Mouse (Mus musculus) neural tube, embryonic 11.5 days (tissue): ENCODE data around the gene Wdr13. TPM values are rescaled to one million over a fixed set of nuclear protein-coding genes. Genes with fewer than 3 reads are reported as not detected.
A peak's percentile ranks its signal among the peaks of the same experiment; 100 is the strongest.

Source experiments
- ATAC-seq: fragments of 200-750 bp; cut with Nextera tagmentation; 2 replicates; pipeline ENCODE4 v1.8.0; 2017; ENCODE audit warnings: moderate number of reproducible peaks, mild to moderate bottlenecking, moderate TSS enrichment, moderate library complexity; ENCODE audit not compliant: insufficient read depth, low FRiP score, low TSS enrichment
- DNase-seq: peaks from one replicate; pipeline ENCODE4 v3.0.0-alpha.2; 2015; ENCODE audit warnings: low spot score
- H3K27ac ChIP-seq: fragments of 300-500 bp; sonication (generic); 2 replicates; pipeline ENCODE4 v1.5.1; 2014; ENCODE audit warnings: low read depth, mild to moderate bottlenecking, low read length
- H3K27me3 ChIP-seq: fragments of 300-500 bp; sonication (generic); 2 replicates; pipeline ENCODE4 v1.6.1; 2014; ENCODE audit warnings: mild to moderate bottlenecking, low read length, mixed read lengths; ENCODE audit not compliant: control insufficient read depth, insufficient read depth
- H3K36me3 ChIP-seq: fragments of 300-500 bp; sonication (generic); 2 replicates; pipeline ENCODE4 v1.6.1; 2014; ENCODE audit warnings: mild to moderate bottlenecking, low read length, moderate library complexity, mixed read lengths; ENCODE audit not compliant: control insufficient read depth, insufficient read depth
- H3K4me1 ChIP-seq: fragments of 300-500 bp; sonication (generic); 2 replicates; pipeline ENCODE4 v1.6.1; 2014; ENCODE audit warnings: low read length, mixed read lengths; ENCODE audit not compliant: control insufficient read depth, insufficient read depth
- H3K4me2 ChIP-seq: fragments of 300-500 bp; sonication (generic); 2 replicates; pipeline ENCODE4 v1.6.1; 2014; ENCODE audit warnings: low read depth, mild to moderate bottlenecking, moderate library complexity
- H3K4me3 ChIP-seq: fragments of 300-500 bp; sonication (generic); 2 replicates; pipeline ENCODE4 v1.5.1; 2014; ENCODE audit warnings: low read depth, low read length
- H3K9ac ChIP-seq: fragments of 300-500 bp; sonication (generic); 2 replicates; pipeline ENCODE4 v1.6.1; 2014; ENCODE audit warnings: mild to moderate bottlenecking, low read length
- H3K9me3 ChIP-seq: fragments of 300-500 bp; sonication (generic); 2 replicates; pipeline ENCODE4 v1.6.1; 2016; ENCODE audit warnings: low read length; ENCODE audit not compliant: control insufficient read depth
- WGBS: fragments of 180-500 bp; shearing (Covaris S2); extraction: QIAGEN DNeasy Blood & Tissue Kit; methylation state at CpG from one replicate; pipeline ENCODE4 v1.1.7; 2014; 5-methylcytosine and 5-hydroxymethylcytosine counted together
- polyA plus RNA-seq: library from polyadenylated mRNA; unstranded; fragments of >200 nt; fragmentation: Nextera tagmentation; extraction: Ambion mirVana; gene quantifications from 2 replicates; pipeline ENCODE4 v1.2.1, GENCODE M21; 2014

Gene Wdr13
- 25.6 and 27.3 TPM in 2 replicates for polyA plus RNA-seq

DNA sequence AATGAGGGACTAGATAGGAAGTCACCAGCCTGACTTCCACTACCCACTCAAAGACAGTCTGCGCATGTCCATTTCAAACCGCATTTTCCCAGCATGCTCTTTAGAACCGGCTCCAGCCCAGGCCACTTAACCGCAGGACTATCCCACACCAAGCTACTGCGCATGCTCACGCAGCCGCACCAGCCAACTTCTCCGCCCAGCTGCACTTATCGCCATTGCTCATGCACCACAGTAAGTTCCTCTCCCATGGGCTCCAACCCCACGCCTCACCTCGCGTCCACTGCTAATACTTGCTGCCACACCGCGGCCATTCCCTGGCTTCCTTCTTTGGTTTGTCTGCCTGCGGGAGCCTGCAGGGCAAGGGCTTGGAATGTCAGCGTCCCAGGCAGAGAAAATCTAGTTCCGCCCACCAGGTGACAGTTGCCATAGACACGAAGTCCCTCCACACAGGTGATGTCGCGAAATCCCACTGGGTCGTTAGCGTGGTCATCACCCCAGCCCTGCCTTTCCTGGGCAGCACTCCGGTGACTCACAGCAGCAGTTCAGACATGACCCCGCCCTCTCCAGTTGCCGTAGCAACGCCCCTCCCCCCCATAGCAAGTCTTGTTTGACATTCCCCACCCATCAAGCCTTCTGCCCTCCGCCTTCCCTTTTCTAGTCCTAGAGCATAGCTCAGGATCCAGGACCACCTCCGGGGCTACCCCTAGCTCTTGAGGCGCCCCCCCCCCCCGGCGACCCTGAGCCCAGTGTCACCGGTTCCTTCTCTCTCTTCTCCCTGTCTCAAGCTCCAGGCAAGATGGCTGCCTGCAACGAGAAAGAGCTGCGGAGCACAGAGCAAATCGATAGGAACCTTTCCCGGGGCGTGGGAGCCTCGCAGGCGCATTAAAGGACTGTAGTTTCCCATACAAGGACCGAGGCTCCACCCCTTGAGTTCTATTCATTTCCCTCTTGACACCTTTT lies at the start of gene Wdr13:
Gene Wdr13, minus strand, starts transcription at position 876 of the 960 bp plus-strand sequence.
- Histone ChIP-seq H3K27ac (peak within 1 kb of the TSS; percentile 87), H3K4me2 (peak within 1 kb of the TSS; percentile 57), H3K4me3 (peak within 1 kb of the TSS; percentile 52), H3K36me3 (peaks cover 4% of the 10 kb centered on the region; the same call in 1 of the 2 replicates), H3K9ac (peak within 1 kb of the TSS; percentile 49), H3K27me3 (no peaks in the 10 kb centered on the region), H3K9me3 (no peaks in the 10 kb centered on the region), H3K4me1 (no peaks in the 10 kb centered on the region)
- ATAC-seq, result peak; percentile 85
- DNase-seq, result peak; percentile 86
- WGBS, result 17% methylated on average over 40 of the region's 40 CpGs

DNA sequence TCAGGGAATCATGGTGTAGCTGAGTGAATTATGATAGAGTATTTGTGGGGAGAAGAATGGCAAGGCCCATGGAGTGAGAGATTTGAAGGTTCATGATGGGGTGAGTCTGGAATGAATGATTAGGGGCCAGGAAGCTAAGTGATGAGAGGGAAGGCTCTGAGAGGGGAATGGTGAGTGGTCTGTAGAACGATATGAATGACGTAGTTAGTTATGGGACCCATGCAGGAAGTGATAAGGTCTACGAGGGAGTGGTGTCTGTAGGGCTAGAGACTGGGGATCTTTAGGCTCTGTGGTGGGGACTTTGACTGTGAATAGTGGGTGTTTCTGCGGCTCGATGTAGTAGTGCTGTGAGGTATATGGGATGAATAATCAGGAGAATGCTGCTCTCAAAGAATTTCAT lies 47.0 kb upstream of the Wdr13 start:
- ATAC-seq (no peak), DNase-seq (no peak)
- Histone ChIP-seq H3K9me3 (no peaks in the 10 kb centered on the region), H3K4me1 (no peaks in the 10 kb centered on the region), H3K27ac (no peak overlapping the region), H3K9ac (no peak overlapping the region), H3K36me3 (no peaks in the 10 kb centered on the region), H3K27me3 (no peaks in the 10 kb centered on the region), H3K4me2 (no peak overlapping the region), H3K4me3 (no peak overlapping the region)
- 93% methylated on average over 5 of the region's 5 CpGs for WGBS

DNA sequence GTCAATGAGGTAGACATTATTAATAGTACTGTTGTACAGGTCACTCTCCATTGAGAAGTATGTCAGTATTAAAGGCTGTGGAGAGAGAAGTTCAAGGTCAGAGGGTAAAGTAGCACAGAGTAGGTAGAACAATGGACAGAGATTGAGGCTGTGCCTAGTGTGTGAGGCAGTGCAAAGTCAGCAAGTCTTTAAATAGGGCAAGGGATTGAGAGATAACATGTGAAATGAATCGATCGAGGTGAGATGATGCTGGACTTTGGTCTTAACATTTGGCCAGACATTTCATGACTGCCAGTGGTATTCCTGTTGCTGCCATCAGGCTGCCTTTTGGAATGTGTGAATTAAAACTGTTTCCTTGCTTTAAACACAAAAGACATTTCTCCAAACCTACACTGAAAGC lies 46.2 kb upstream of the Wdr13 start:
- H3K4me1 ChIP-seq, result no peaks in the 10 kb centered on the region

DNA sequence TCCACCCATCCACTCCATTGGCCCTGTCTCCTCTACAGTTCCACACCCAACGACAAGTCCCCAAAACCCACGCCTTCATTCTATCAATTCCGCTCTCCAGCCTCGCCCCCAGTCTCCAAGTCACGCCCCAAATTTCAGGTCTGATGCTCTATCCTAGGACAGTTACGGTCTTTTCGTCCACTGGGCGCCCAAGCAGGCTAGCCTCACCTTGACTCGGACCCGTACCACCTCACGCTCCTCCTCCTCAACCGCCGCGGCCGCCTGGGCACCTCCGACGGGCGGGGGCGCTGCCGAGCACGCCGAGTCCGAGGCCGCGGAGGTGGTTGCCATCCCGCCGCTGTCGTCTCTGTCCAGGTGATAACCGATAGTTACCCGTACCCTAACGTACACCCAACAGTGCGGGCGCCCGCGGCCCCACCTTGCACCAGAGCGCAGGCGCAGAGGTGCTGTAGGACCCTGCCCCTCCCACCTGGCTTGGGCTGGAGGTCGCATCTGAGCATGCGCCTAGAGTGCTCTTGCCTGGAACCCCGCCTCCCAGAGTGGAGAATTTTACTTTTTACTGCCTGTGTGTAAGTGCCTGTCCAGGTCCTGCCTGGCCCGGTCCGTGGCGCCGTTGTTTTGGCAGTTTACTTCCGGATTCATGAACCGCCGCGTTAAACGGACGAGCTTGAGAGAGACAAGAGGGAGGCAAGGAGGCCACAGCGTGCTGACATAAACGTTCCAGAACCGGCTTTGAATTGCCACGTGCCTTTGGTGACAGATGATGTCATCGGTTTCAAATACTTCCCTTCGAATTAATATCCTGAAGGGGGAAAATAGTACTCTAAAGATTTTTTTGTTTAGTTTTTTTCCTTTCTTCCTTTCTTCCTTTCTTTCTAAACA lies 43.1 kb upstream of the Wdr13 start, which contains the start of gene Tbc1d25:
Gene Tbc1d25, minus strand, starts transcription at position 678 of the 882 bp plus-strand sequence.
- no peaks in the 10 kb centered on the region for H3K9me3 ChIP-seq
- H3K4me3 ChIP-seq, result peak within 1 kb of the TSS; percentile 54
- DNase-seq, result peak; percentile 81
- H3K27ac ChIP-seq, result no peak within 1 kb of the TSS
- no peaks in the 10 kb centered on the region for H3K4me1 ChIP-seq
- peak; percentile 82 for ATAC-seq
- 13% methylated on average over 56 of the region's 56 CpGs for WGBS
- H3K4me2 ChIP-seq, result peak within 1 kb of the TSS; percentile 51
- no peaks in the 10 kb centered on the region for H3K36me3 ChIP-seq
- H3K27me3 ChIP-seq, result no peaks in the 10 kb centered on the region
- H3K9ac ChIP-seq, result peak within 1 kb of the TSS; percentile 53

More for the DNA sequence above, 46.2 kb upstream of the Wdr13 start:
- H3K4me2 ChIP-seq, result no peak overlapping the region
- DNase-seq (no peak), ATAC-seq (no peak)
- H3K27ac ChIP-seq, result no peak overlapping the region
- no peaks in the 10 kb centered on the region for H3K36me3 ChIP-seq
- 90% methylated on average over 2 of the region's 2 CpGs for WGBS
- no peaks in the 10 kb centered on the region for H3K9me3 ChIP-seq
- no peaks in the 10 kb centered on the region for H3K27me3 ChIP-seq
- no peak overlapping the region for H3K9ac ChIP-seq
- no peak overlapping the region for H3K4me3 ChIP-seq

DNA sequence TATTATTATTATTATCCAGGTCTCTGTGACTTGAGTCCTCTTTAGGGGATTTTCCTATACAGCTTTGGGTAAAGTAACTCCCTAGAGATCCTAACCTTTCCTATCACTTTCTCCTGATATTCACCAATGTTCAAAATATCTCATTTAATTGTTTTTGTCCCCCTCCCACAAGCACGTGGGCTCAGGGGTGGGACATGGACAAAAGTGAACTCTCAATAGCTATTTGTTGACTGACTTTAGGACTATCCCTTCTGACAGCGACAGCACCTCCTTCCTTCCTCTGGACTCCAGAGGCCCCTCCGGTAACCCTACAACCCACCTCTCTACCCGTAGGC lies 42.4 kb upstream of the Wdr13 start:
- no peaks in the 10 kb centered on the region for H3K27me3 ChIP-seq
- H3K9me3 ChIP-seq, result no peaks in the 10 kb centered on the region
- ATAC-seq (no peak), DNase-seq (no peak)
- no peaks in the 10 kb centered on the region for H3K4me1 ChIP-seq
- H3K4me2 ChIP-seq, result peak overlapping the region; percentile 51
- 16% methylated on average over 4 of the region's 4 CpGs for WGBS
- H3K36me3 ChIP-seq, result no peaks in the 10 kb centered on the region
- H3K27ac ChIP-seq, result no peak overlapping the region
- peak overlapping the region; percentile 54 for H3K4me3 ChIP-seq
- peak overlapping the region; percentile 53 for H3K9ac ChIP-seq

DNA sequence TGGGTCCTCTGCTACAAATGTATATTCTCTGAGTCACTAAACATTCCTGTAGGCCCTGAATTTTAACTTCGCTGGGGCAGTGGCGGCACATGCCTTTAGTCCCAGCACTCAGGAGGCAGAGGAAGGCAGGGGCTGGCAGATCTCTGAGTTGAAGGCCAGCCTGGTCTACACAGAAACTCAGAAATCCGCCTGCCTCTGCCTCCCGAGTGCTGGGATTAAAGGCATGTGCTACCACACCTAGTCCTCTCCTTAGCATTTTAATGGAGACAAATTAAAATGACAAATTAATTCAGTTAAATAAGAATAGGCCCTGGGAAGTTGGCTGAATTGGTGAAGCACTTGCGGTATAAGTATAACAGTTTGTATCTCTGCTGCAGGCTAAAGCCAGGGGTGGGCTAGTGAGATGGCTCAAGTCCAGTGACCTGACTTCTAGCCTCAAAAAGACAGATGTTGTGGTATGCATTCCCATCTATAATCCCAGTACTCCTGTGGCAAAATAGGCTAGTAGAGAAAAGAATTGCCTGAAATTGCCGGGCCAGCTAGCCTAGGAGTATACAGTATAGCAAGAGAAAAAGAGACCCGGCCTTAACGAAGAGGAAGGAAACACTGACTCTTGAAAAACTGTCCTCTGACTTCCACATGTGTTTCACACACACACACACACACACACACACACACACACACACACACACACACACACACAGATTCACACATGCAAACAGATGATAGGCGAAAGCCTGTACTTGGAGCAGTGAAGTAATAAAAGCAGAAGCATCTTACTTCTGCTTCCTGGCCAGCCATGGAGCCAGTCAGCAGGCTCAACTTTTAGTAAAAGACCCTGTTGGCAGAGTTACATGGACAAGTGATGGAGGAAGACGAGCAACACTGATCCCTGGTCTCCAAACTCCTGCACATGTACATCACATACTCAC lies 35.3 kb upstream of the Wdr13 start:
- Histone ChIP-seq H3K27me3 (no peaks in the 10 kb centered on the region), H3K4me3 (no peak overlapping the region), H3K9ac (no peak overlapping the region), H3K4me1 (no peaks in the 10 kb centered on the region), H3K27ac (no peak overlapping the region), H3K4me2 (no peak overlapping the region), H3K9me3 (no peaks in the 10 kb centered on the region), H3K36me3 (no peaks in the 10 kb centered on the region)
- 88% methylated on average over 10 of the region's 10 CpGs for WGBS
- DNase-seq (no peak), ATAC-seq (no peak)

DNA sequence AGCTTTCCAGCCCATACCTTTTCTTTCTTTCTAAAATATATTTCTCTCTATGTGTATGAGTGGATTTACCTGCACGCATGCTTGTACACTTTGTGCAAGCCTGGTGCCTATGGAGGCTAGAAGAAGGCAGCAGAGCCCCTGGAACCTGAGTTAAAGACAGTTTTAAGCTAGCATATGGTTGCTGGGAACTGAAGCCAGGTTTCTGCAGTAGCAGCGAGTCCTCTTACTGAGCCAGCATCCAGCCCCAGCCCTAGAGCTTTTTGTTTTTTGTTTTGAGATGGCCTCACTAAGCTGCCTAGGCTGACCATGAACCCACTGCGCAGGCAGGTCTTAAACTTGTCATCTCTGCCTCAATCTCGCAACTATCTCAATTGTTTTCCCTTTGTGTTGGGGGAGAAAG lies 31.8 kb upstream of the Wdr13 start:
- H3K27ac ChIP-seq, result no peak overlapping the region
- no peaks in the 10 kb centered on the region for H3K9me3 ChIP-seq
- H3K4me1 ChIP-seq, result no peaks in the 10 kb centered on the region
- DNase-seq (no peak), ATAC-seq (no peak)
- no peaks in the 10 kb centered on the region for H3K27me3 ChIP-seq
- no peak overlapping the region for H3K9ac ChIP-seq
- H3K4me3 ChIP-seq, result no peak overlapping the region
- no peaks in the 10 kb centered on the region for H3K36me3 ChIP-seq
- 95% methylated on average over 4 of the region's 4 CpGs for WGBS
- H3K4me2 ChIP-seq, result no peak overlapping the region

DNA sequence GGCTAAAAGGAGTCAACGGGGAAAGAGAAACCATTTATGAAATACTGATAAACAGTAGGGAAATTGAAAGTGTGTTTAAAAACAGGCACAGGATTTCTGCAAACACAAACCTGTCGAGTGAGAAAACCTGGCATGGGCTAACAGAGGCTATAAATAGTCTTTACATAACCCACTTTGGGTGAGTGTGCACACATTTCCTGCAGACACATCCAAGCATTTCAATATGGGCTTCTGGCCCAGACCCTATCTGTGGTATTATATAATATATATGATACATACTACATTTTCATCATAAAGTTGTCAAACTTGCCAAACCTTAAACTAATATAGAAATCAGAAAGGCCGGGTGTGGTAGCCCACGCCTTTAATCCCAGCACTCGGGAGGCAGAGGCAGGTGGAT lies 30.4 kb upstream of the Wdr13 start:
- DNase-seq, result no peak
- no peaks in the 10 kb centered on the region for H3K9me3 ChIP-seq
- no peaks in the 10 kb centered on the region for H3K4me1 ChIP-seq
- no peak overlapping the region for H3K4me2 ChIP-seq
- H3K9ac ChIP-seq, result no peak overlapping the region
- no peak overlapping the region for H3K27ac ChIP-seq
- no peaks in the 10 kb centered on the region for H3K27me3 ChIP-seq
- no peak for ATAC-seq
- no peak overlapping the region for H3K4me3 ChIP-seq
- 88% methylated on average over 5 of the region's 5 CpGs for WGBS
- no peaks in the 10 kb centered on the region for H3K36me3 ChIP-seq
